Mouse (Mus musculus): ENCODE results near the gene Me3. TPM values are rescaled to one million over a fixed set of nuclear protein-coding genes. Genes with fewer than 3 reads are reported as not detected.

The Me3 gene
- polyA plus RNA-seq, 1 experiment from 2014 or later: 0.09 TPM

- Histone ChIP-seq H3K9ac (no peak overlapping the region), H3K9me3 (replicated peaks) (no peaks in the 10 kb centered on the region), H3K4me2 (no peak overlapping the region), H3K4me1 (replicated peaks) (no peaks in the 10 kb centered on the region), H3K27me3 (no peaks in the 10 kb centered on the region), H3K4me3 (replicated peaks) (no peak overlapping the region), H3K27ac (no peak overlapping the region), H3K36me3 (no peaks in the 10 kb centered on the region)
- no peak for DNase-seq
- no peak for ATAC-seq (ENCODE audit: low read depth)
- 83% methylated on average over 1 of the region's 1 CpGs for WGBS (ENCODE audit: insufficient replicate concordance)
Measured at GRCm38 (mm10) chr7:89864769-89865168, 232.6 kb downstream of the Me3 start.

- no peaks in the 10 kb centered on the region for H3K36me3 ChIP-seq
- ATAC-seq (ENCODE audit: low read depth) (no peak), DNase-seq (no peak)
- no peak overlapping the region for H3K9ac ChIP-seq
- H3K4me3 ChIP-seq (replicated peaks): no peak overlapping the region
- H3K9me3 ChIP-seq (replicated peaks): no peaks in the 10 kb centered on the region
- no peak overlapping the region for H3K27ac ChIP-seq
- H3K4me2 ChIP-seq: no peak overlapping the region
- H3K4me1 ChIP-seq (replicated peaks): no peaks in the 10 kb centered on the region
- WGBS (ENCODE audit: insufficient replicate concordance): 23% methylated on average over 5 of the region's 5 CpGs
- no peaks in the 10 kb centered on the region for H3K27me3 ChIP-seq
Measured at GRCm38 (mm10) chr7:89867221-89867620, 235.0 kb downstream of the Me3 start.

GRCm38 (mm10) chr7:89879686-89880085 lies 247.5 kb downstream of the Me3 start:
- Histone ChIP-seq H3K27me3 (no peaks in the 10 kb centered on the region), H3K27ac (no peak overlapping the region), H3K4me2 (no peak overlapping the region), H3K9ac (no peak overlapping the region), H3K36me3 (no peaks in the 10 kb centered on the region), H3K4me3 (replicated peaks) (no peak overlapping the region), H3K4me1 (replicated peaks) (no peaks in the 10 kb centered on the region), H3K9me3 (replicated peaks) (no peaks in the 10 kb centered on the region)
- DNase-seq (no peak), ATAC-seq (ENCODE audit: low read depth) (no peak)
- 58% methylated on average over 1 of the region's 1 CpGs for WGBS (ENCODE audit: insufficient replicate concordance)

GRCm38 (mm10) chr7:89884551-89884950 lies 252.4 kb downstream of the Me3 start:
- no peak overlapping the region for H3K4me2 ChIP-seq
- no peaks in the 10 kb centered on the region for H3K9me3 ChIP-seq (replicated peaks)
- no peak overlapping the region for H3K4me3 ChIP-seq (replicated peaks)
- DNase-seq (no peak), ATAC-seq (ENCODE audit: low read depth) (no peak)
- no peaks in the 10 kb centered on the region for H3K4me1 ChIP-seq (replicated peaks)
- WGBS (ENCODE audit: insufficient replicate concordance): 58% methylated on average over 3 of the region's 3 CpGs
- H3K36me3 ChIP-seq: no peaks in the 10 kb centered on the region
- H3K27me3 ChIP-seq: no peaks in the 10 kb centered on the region
- H3K27ac ChIP-seq: no peak overlapping the region
- no peak overlapping the region for H3K9ac ChIP-seq

- H3K27me3 ChIP-seq: no peaks in the 10 kb centered on the region
- no peaks in the 10 kb centered on the region for H3K36me3 ChIP-seq
- DNase-seq: no peak
- ATAC-seq (ENCODE audit: low read depth): no peak
- no peaks in the 10 kb centered on the region for H3K9me3 ChIP-seq (replicated peaks)
- WGBS (ENCODE audit: insufficient replicate concordance): 66% methylated on average over 5 of the region's 5 CpGs
- no peak overlapping the region for H3K27ac ChIP-seq
- no peak overlapping the region for H3K4me3 ChIP-seq (replicated peaks)
- H3K4me1 ChIP-seq (replicated peaks): no peaks in the 10 kb centered on the region
- H3K9ac ChIP-seq: no peak overlapping the region
- no peak overlapping the region for H3K4me2 ChIP-seq
Measured at GRCm38 (mm10) chr7:89891412-89891811, 259.2 kb downstream of the Me3 start.

- no peak overlapping the region for H3K9ac ChIP-seq
- no peaks in the 10 kb centered on the region for H3K36me3 ChIP-seq
- WGBS (ENCODE audit: insufficient replicate concordance): 25% methylated on average over 4 of the region's 4 CpGs
- ATAC-seq (ENCODE audit: low read depth): no peak
- H3K9me3 ChIP-seq (replicated peaks): no peaks in the 10 kb centered on the region
- H3K27ac ChIP-seq: no peak overlapping the region
- H3K4me1 ChIP-seq (replicated peaks): no peaks in the 10 kb centered on the region
- DNase-seq: no peak
- H3K4me3 ChIP-seq (replicated peaks): no peak overlapping the region
- no peak overlapping the region for H3K4me2 ChIP-seq
- no peaks in the 10 kb centered on the region for H3K27me3 ChIP-seq
Measured at GRCm38 (mm10) chr7:89891856-89892255, 259.7 kb downstream of the Me3 start.

- no peak for ATAC-seq (ENCODE audit: low read depth)
- Histone ChIP-seq H3K4me1 (replicated peaks) (peaks cover 9% of the 10 kb centered on the region; the same call in 1 of the 2 replicates), H3K27me3 (no peaks in the 10 kb centered on the region), H3K36me3 (no peaks in the 10 kb centered on the region), H3K9ac (no peak overlapping the region), H3K27ac (no peak overlapping the region), H3K9me3 (replicated peaks) (no peaks in the 10 kb centered on the region), H3K4me3 (replicated peaks) (no peak overlapping the region), H3K4me2 (no peak overlapping the region)
- WGBS (ENCODE audit: insufficient replicate concordance): 77% methylated on average over 8 of the region's 8 CpGs
- no peak for DNase-seq
Measured at GRCm38 (mm10) chr7:89903007-89903406, 270.8 kb downstream of the Me3 start.

GRCm38 (mm10) chr7:89903442-89904343 lies 271.5 kb downstream of the Me3 start, which contains the start of gene Ccdc81:
Gene Ccdc81 (minus strand): TSS chr7:89903629.
- H3K9ac ChIP-seq: no peak within 1 kb of the TSS
- DNase-seq (no peak), ATAC-seq (ENCODE audit: low read depth) (no peak)
- H3K36me3 ChIP-seq: no peaks in the 10 kb centered on the region
- no peak within 1 kb of the TSS for H3K4me3 ChIP-seq (replicated peaks)
- H3K4me1 ChIP-seq (replicated peaks): peaks cover 9% of the 10 kb centered on the region; the same call in 1 of the 2 replicates
- no peak within 1 kb of the TSS for H3K27ac ChIP-seq
- no peaks in the 10 kb centered on the region for H3K27me3 ChIP-seq
- WGBS (ENCODE audit: insufficient replicate concordance): 52% methylated on average over 22 of the region's 22 CpGs
- no peaks in the 10 kb centered on the region for H3K9me3 ChIP-seq (replicated peaks)
- H3K4me2 ChIP-seq: no peak within 1 kb of the TSS

Other genes with a start within 250 kb of the Me3 start
- 12.4 and 16.7 TPM in 2 replicates for gene Tmem135, start 228.2 kb upstream of the Me3 start, polyA plus RNA-seq (2015; fragmentation: Nextera tagmentation; extraction: Ambion mirVana)
- gene Fzd4, start 228.0 kb upstream of the Me3 start, polyA plus RNA-seq (2015; fragmentation: Nextera tagmentation; extraction: Ambion mirVana): 1.7 and 2.1 TPM in 2 replicates
- gene Prss23, start 105.2 kb upstream of the Me3 start, polyA plus RNA-seq (2015; fragmentation: Nextera tagmentation; extraction: Ambion mirVana): 3.9 and 5.1 TPM in 2 replicates